Mouse (Mus musculus) embryo, embryonic 11 days (tissue): ENCODE data around the gene Grm6.
A peak's percentile ranks its signal among the peaks of the same experiment; 100 is the strongest.

Source experiments
- DNase-seq: peaks from one replicate; pipeline ENCODE4 v3.0.0-alpha.2; 2015

Gene Grm6

DNA sequence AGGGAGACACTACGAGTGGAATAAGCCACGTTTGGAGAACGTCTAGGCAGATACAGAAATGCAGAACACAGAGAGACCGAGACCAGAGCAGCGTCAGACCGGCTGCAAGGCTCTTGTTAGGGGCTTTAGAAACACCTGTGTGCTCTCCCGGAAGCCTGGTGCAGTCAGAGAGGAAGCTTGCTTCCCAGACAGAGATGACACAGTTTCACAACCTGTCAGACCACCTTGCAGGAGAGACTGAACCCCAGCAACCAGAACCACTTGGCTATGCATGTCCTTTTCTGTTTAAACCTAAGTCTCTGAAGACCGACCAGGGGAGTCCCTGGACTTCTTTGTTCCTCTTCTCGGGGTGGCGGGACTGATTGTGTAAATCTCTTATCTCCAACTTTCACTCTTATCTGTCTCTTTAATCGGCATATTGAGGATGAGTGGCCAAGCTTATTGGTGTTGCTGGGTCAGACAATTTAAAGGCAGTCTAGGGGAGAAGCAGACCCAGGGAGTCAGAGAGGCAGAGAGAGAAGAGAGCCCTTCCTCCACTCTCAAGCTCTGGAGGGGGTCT is at the start of gene Grm6:
TSS of gene Grm6 (plus strand) at position 509 of the 559 bp plus-strand sequence.
- DNase-seq = no peak

DNA sequence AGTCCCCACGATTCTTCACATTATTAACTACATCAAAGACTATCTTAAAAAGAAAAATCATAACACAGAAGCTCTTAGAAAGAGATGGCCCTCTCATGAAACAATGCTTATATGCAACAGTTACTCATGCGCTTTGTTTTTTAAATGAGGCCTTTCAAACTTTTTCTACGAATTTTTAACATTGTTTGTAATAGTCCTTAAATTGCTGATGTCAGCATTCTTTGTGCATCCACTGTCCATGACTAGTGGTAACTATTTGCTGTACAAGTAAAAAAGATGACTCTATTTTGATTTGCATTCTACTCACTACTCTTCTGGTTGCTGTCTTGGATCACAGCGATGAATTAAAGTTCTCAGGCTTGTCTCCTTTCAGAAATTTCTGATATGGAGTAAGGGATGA is 36.3 kb upstream of the Grm6 start:
- DNase-seq = no peak

DNA sequence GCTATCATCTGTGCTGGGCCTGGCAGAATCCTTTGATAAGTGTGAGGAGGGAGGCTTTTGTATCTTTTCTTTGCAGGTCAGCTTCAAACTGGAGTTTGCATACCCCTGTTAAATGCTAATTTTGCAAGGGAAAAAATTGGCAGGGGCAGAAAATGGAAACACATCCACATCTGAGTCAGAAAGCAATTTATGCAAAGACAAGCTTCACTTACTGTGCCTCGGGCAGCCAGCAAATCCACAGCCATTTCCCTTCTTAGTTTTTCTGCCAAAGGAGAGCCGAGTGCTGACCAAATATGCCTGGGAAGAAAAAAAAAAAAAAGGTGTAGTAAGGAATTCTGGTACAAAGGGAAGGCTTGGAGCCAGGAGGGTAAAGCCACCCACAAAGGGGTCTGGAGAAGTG is 24.3 kb upstream of the Grm6 start:
- no peak for DNase-seq

DNA sequence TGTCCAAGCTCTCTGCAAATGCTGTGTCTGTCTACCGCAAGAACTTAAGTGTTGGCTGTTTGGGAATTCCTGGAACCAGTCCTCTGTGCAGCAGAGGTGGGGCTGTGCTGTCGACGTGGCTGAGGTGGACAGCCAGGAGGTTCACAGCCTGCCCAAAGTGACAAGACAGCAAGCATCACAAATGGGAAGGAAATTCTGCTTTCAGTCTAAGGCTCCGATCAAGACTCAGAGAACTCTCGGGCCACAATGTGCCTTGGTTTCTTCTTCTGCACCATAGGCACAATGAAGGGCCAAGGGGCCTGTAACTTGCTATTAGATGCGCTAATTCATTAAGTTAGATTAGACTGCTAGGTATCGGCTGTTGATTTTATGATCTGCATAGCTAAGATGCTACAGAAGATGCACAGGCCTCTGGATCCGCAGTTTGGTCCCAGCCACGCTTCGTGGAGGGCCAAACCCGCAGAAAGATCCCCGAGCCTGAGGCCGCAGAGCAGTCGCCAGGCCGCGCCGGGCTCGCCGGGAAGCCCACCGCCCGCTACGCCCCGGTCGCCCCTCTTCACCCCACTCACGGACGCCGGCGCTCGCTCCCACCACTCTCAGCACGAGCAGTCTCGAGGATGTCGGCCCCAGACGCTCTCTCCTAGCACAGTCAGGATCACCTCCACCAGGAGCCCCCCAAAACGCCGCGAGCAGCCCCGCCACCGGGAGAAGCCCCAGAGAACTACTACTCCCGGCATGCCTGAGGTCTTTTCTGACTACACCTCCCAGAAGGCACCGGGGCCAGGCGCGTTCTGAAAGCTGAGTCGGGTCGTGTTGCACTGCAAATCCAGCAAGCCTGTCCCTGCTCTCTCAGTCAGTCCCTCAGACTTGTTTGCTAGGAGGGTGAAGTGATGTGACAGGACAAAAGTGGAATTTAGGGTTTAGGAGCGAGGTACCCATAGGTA is 23.2 kb upstream of the Grm6 start, which contains the start of gene Zfp354c:
TSS of gene Zfp354c (minus strand) at position 715 of the 944 bp plus-strand sequence.
- DNase-seq = peak; percentile 93

DNA sequence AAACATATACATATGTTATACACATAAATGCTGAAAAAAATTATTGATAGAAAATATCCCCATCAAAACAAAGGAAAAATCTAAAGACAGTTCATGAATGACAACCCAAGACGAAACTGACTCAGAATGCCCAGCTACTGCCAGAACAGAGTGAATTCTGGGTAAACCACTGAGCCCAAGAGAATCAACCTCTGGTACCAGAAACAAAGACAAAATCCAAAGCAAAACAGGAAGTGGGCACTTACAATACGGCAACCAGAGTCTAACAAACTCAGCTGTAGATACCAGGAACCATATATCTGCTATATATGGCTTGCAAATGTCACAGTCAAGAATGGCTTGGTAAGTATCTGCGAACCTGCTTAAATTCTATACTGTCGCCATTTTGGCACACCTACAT is 14.8 kb upstream of the Grm6 start:
- no peak for DNase-seq

DNA sequence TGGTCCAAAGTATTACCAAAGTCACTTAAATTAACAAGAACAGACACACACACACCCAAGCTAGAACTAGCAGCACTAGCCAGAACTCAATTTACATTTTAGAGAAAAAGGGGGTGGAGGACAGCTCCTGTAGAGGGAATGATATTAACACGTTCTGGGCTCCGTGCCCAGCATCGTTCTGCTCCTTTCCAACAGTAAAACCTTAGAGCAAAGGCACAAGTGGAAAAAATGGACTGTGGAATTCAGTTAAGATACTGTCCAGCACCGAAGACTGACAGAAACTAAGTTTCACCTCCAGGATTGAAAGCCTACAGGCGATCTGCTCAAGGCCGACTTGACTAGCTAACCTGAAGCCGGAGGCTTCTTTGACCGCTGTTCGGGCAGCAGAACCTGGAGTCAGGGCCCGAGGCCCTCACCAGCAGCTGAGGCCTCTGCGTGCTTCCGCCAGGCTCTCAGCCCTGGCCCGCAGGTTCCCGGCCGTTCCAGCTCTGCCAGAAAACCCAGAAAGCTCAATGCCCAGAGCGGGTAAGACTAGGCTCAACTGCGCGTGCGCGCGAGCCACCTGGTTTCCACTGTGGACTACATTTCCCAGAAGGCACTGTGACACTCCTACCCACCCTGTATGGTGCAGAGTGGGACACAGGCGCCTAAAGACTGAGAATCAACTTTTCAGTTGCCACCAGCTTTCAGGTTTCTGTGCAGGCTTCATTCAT is 9.3 kb upstream of the Grm6 start, which contains the start of gene Zfp879:
TSS of gene Zfp879 (minus strand) at position 530 of the 713 bp plus-strand sequence.
- DNase-seq = peak; percentile 95

DNA sequence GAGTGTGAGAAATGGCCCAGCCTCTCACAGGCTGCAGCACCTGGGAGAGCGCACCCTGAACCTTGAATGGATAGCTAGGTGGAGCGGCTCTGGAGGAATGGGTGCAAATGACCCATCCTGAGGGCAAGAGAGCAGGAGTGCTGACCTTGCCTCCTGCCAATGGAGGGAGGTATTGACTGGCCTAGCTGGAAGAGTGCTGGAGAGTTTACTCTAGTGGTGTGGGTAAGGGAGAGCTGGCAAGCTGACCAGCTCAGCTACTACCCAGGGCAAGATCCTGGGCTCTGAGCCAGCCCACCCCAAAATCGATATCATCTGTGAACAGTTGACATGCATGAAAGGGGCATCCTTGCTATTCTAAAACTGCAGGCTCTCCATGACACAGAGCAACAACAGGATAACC is 4.5 kb upstream of the Grm6 start:
- DNase-seq = no peak

DNA sequence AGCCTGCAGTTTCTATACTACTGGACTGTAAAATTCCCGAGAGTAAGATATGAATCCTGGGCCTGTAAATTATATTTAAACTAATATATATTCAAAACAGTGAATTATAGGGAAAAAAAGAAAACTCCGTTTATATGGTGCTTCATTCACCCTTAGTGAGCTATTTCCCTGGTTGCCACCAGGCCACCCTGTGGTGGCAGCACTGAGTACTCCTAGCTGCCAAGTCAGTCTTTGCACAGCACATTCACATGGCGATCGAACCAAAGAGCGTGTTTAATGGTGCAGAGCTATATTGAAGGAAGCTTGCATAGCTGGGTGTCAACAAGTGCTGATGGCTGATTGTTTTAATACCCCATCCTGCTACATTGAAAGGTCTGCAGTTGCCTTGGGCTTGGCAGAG is 3.4 kb upstream of the Grm6 start:
- DNase-seq = peak; percentile 24

DNA sequence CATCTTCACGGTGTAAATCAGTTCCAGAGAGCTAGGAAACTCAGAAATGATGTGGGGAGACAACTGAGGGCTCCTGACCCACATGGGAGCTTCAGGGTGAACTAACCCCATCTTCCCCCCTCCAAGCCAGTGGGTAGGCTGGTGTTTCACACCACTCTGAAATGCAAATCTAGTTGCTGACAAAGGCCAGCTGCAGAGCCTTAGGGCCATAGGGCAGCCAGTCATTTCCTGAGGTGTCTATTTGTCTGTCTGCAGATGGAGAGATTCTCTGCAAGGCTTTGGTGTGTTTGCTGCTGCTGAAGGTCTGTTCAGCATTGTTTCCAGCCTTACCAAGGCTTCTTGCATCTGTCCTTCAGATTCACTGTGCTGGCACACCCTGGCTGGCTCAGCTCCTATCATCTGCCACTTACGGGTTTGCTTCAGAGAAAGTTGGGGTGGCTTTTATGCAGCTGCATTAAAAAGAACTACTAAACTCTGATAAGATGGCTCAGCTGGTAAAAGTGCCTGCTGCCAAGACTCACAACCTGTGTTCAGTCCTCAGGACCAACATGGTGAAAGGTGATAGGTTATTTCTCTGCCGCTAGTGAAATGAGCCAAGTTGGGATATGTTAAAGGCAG is 1.9 kb upstream of the Grm6 start:
- no peak for DNase-seq

DNA sequence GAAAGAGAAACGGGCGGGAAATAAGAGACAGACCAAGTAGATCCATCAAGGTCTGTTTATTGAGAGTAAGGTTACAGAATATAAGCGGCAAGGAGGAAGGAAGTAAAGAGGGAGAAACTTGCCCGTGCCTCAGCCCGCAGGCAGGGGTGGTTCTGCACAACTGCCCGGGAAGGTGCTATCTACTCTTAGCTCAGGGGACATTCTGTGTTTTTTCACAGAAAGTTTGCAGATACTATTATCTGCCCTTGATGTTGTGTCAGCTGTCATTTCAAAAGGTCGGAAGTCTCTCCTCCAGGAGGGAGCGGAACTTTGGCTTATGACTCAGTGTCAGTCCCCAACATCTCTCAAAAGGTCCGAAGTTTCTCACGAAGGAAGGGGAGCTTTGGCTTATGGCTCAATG is 1.2 kb upstream of the Grm6 start:
- no peak for DNase-seq

DNA sequence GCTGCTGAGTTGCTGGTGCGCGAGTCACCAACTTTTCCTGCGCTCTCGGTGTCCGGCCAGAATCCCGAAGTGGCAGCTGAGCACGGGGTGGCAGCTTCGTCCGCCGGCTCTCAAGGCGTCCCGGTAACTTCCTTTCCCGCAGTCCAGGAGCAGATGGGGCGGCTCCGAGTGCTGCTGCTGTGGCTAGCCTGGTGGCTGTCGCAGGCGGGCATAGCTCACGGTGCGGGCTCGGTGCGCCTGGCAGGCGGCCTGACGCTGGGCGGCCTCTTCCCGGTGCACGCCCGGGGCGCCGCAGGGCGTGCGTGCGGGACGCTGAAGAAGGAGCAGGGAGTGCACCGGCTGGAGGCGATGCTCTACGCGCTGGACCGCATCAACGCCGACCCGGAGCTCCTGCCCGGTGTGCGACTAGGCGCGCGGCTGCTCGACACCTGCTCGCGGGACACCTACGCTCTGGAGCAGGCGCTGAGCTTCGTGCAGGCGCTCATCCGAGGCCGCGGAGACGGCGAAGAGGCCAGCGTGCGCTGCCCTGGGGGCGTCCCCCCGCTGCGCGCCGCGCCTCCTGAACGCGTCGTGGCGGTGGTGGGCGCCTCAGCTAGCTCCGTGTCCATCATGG is 610 bp downstream of the Grm6 start:
- DNase-seq = peak; percentile 39

DNA sequence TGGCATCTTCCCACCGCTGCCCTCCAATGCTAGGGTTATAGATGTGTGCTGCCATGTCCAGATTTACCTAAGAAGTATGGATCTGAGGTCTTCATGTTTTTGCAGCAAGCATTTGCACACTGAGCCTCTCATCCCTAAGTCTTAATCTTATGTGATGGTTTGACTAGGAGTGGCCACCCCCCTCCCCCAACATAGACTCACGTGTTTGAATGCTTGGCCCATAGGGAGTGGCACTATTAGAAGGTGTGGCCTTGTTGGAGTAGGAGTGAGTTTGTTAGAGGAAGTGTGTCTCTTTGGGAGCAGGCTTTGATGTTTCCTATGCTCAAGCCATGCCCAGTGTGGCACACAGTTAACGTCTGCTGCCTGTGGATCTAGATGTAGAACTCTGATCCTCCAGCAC is 28.2 kb downstream of the Grm6 start:
- DNase-seq = no peak

DNA sequence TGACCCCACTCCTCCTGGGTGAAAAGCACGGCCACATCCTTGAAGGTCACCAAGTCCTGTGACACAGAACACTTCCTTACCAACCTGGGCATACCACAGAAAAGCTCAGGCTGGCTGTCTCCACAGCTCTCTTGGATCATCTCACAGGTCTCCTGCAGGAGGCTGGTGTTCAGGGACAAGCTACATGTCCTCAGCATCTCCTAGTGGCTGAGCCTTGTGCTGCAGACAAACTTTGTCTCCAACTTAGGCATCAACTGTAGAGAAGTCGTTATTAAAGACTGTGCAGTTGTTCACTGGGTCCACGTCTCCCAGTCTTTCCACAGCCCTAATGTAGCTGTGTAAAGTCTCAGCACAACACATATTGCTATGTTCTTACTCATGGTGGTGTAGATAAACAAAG is 33.3 kb downstream of the Grm6 start:
- DNase-seq = no peak

DNA sequence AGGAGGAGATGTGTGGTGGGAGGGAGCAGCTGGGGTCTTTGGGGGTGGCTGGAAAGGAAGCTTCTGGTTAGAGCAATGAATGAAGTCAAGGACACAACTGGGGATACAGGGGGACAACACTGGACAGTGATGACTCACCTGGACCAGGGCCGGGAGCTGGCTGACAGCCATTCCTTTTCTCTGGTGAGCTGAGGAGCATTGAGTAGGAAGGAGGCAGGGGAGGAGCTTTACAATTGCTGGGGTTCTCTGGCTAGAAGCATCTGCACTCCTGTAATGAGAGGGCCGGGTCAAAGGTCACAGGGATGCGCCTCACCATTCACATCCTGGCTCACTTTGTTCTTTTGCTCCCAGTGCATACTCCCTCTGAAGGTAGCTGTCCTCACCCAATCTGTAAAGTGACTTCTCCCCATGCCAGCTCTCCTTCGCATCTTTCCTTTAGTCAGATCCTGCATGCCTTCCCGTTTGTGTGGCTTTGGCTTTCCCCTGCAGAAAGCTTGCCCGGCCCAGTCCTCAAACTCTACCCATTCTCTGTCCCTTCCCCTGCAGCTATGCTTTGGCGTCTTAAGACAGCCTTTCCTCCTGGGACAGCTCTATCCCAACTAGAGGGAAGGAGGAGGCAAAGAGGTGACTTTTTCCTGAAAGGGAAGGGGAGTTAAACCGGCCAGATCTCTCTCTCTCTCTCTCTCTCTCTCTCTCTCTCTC is 35.9 kb downstream of the Grm6 start:
- DNase-seq = peak; percentile 16

DNA sequence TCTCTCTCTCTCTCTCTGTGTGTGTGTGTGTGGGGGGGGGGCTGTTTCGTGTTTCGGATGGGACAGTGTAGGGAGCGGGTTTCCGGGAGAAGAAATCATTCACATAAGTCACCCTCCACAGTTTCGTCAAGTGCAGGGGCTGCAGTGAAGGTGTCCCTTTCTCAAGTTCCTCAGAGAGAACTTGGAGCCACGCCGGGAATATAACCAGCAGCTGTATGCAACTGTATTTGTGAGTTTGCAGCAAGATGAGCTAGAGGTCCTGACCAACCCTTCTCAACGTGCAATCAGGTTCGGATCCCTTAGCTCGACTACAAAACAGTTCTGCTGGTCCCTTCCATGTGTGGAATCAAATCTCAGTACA is 36.4 kb downstream of the Grm6 start:
- no peak for DNase-seq

DNA sequence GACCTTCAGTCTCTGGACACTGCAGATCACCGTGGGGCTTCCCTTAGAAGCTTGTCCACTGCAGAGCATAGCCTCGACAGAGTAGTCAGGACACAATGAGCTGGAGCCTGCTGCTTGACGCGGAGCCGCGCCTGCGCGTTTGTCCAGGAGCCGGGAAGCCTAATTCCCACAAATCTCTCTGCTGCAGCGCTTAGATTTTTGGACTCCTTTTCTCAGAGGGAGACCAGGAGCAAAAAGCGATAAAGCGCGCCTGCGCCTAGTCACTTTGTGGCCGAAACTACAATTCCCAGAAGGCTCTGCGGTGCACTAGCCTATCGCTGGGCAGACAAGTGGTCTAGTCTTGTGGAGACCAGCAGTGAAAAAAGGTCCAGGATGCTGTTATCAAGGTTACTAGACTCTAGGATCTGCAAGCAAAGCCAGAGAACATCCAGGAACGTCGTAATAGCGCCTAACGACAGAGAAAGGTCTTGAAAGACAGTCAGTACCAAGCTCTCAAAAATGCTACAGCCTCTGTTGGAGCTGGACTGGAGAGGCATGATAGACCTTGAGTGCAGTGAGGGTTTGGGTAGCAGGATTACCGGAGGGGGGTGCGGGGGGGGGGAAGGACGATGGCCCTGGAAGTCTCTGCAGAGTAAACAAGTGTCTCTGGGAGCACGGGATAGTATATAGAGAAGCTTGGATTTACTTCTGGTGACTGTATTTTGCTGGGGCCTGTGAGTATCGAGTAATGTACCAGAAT is 37.1 kb downstream of the Grm6 start, which contains the start of gene Zfp454:
TSS of gene Zfp454 (minus strand) at position 262 of the 739 bp plus-strand sequence.
- DNase-seq = peak; percentile 97

DNA sequence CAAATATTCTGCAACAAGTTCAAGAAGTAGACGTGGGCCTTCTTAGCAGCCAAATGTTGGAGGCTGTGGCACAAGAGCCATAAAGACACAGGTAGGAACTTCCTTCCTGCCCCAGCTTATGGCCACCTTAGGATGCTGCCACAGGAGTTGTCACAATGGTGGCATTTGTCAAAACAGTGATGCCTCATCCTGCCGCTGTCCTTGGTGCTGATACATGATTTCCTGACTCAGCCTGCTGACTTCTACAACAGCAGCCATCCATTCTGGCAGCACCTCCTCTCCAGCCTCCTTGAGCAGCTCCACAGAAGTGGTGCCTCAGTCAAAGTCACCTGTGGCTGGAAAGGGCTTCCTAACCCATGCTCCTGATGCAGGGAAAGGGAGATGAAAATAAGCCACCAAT is 42.0 kb downstream of the Grm6 start:
- peak; percentile 21 for DNase-seq

DNA sequence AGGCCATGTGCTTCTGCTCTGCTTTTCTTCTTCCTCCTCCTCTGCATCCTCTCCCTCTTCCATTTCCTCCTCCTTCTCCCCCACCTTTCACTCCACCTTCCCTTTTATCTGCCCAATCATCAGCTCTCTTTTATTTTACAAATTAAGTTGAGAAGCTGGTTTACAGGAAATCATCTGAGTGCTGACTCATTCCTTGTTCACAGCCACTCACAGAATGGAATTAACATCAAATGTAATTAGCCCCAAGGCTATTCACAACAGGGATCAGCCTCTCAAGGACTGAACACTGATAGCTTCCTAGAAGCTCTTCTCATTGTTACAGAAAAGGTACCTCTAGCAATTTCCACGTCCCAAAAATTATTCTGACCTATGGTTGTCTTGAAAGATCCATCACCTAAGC is 46.9 kb downstream of the Grm6 start:
- DNase-seq = no peak

DNA sequence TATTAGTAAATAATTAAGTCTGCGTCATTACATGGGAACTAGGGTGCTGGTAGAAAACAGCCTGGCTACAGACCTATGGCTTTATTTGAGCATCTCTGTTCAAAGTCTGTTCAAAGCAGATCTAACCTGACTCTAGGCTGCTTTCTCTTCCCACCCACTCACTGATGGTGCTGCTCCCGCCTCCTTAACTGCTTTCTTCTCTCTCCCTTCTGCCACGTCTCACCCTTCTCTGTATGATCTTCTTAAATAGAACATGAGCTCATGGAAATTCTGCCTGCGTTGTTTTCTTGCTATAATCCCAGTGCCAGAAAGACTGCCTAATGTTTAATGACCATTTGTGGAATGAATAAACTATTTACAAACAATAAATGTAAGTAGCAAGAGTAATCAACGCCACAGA is 57.7 kb downstream of the Grm6 start:
- no peak for DNase-seq

DNA sequence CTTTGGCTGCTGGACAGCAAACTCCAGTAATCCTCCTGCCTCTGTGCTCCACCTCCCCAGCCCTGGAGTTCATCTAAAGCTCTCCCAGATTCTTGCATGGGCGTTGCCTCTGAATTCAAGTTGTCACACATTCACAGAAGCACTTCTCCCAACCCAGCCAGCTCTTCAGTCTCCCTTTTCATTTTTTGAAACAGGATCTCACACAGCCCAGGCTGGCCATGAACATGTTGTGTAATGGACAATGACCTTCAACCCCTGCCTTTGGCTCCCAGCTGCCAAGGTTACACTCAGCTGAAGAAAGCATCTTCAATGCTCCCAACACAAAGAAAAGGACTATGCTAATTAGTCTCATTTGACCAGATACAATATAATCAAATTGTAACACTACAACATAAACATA is 62.8 kb downstream of the Grm6 start:
- DNase-seq = no peak

DNA sequence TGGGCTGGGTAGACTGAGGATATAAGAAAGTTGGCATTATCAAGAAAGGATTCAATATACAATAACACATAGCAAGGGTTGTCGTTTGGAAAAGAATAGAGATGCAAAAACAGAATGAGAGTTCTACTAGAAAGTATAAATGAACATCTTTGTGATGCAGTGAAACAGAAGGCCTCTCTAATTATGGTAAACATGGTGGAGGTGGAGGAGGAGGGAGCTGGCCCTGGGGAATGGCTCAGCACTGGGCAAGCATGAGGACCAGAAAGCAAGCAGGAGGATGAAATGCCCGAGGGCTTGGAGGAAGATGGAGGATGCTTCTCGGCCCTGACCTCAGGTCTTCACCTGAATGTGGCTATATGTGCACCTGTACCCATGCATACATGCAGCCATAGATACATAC is 64.0 kb downstream of the Grm6 start:
- no peak for DNase-seq
